Mouse (Mus musculus): ENCODE results near the gene Suz12.
"Not testable (repeated sequence)": the region's sequence is repeated elsewhere in the genome, so short reads cannot be mapped to it uniquely, and the experiment has no call there.

GRCm38 (mm10) chr11:80066373-80066772 is 73.5 kb downstream of the Suz12 start:
- peak; percentile 33 for TF ChIP-seq CTCF (IDR thresholded peaks at IDR 0.05; ENCODE audit: low read depth)
- TF ChIP-seq EP300 (optimal IDR thresholded peaks at IDR 0.05): not testable (repeated sequence)
